Mouse (Mus musculus): ENCODE measurements around the gene Trp73.

Gene Trp73

GRCm38 (mm10) chr4:154140182-154140212 lies at the start of gene Trp73:
Trp73 (minus strand) TSS chr4:154140208.
- DNase-seq (ENCODE audit: low read depth in 1 of 2, low spot score in 2 of 2): no peak

- DNase-seq (ENCODE audit: low read depth in 1 of 2, low spot score in 2 of 2): no peak
These were observed 48.9 kb upstream of the Trp73 start for GRCm38 (mm10) chr4:154188948-154189347.

- DNase-seq (ENCODE audit: low read depth in 1 of 2, low spot score in 2 of 2): no peak
These were observed 46.1 kb upstream of the Trp73 start for GRCm38 (mm10) chr4:154186002-154186537.

- no peak for DNase-seq (ENCODE audit: low read depth in 1 of 2, low spot score in 2 of 2)
These were observed 45.0 kb upstream of the Trp73 start for GRCm38 (mm10) chr4:154185001-154185400.

GRCm38 (mm10) chr4:154183566-154183965 lies 43.6 kb upstream of the Trp73 start:
- DNase-seq (ENCODE audit: low read depth in 1 of 2, low spot score in 2 of 2): no peak

- DNase-seq (ENCODE audit: low read depth in 1 of 2, low spot score in 2 of 2): no peak
These were observed 41.0 kb upstream of the Trp73 start for GRCm38 (mm10) chr4:154181001-154181400.

GRCm38 (mm10) chr4:154177257-154177656 lies 37.2 kb upstream of the Trp73 start:
- DNase-seq (ENCODE audit: low read depth in 1 of 2, low spot score in 2 of 2): no peak

- DNase-seq (ENCODE audit: low read depth in 1 of 2, low spot score in 2 of 2): no peak
These were observed 32.1 kb upstream of the Trp73 start for GRCm38 (mm10) chr4:154171931-154172604.

GRCm38 (mm10) chr4:154171151-154171930 lies 31.3 kb upstream of the Trp73 start:
- DNase-seq (ENCODE audit: low read depth in 1 of 2, low spot score in 2 of 2): no peak

GRCm38 (mm10) chr4:154170506-154171150 lies 30.6 kb upstream of the Trp73 start, which contains the start of gene Megf6:
Megf6 (plus strand) TSS chr4:154170730.
- DNase-seq (ENCODE audit: low read depth in 1 of 2, low spot score in 2 of 2): no peak

GRCm38 (mm10) chr4:154170021-154170420 lies 30.0 kb upstream of the Trp73 start:
- DNase-seq (ENCODE audit: low read depth in 1 of 2, low spot score in 2 of 2): no peak

- DNase-seq (ENCODE audit: low read depth in 1 of 2, low spot score in 2 of 2): no peak
These were observed 27.0 kb upstream of the Trp73 start for GRCm38 (mm10) chr4:154167053-154167452.

GRCm38 (mm10) chr4:154163296-154163695 lies 23.3 kb upstream of the Trp73 start:
- DNase-seq (ENCODE audit: low read depth in 1 of 2, low spot score in 2 of 2): peak in 1 of 2 experiments; percentile 34

GRCm38 (mm10) chr4:154160538-154161390 lies 20.8 kb upstream of the Trp73 start, which contains the start of gene Tprgl:
Tprgl (minus strand) TSS chr4:154160666.
- DNase-seq (ENCODE audit: low read depth in 1 of 2, low spot score in 2 of 2): peak; percentile 87 to 94

GRCm38 (mm10) chr4:154159961-154160537 lies 20.0 kb upstream of the Trp73 start:
- DNase-seq (ENCODE audit: low read depth in 1 of 2, low spot score in 2 of 2): no peak

- peak; percentile 52 to 76 for DNase-seq (ENCODE audit: low read depth in 1 of 2, low spot score in 2 of 2)
These were observed 19.0 kb upstream of the Trp73 start for GRCm38 (mm10) chr4:154159002-154159401.

GRCm38 (mm10) chr4:154157970-154158662 lies 18.1 kb upstream of the Trp73 start:
- no peak for DNase-seq (ENCODE audit: low read depth in 1 of 2, low spot score in 2 of 2)

- DNase-seq (ENCODE audit: low read depth in 1 of 2, low spot score in 2 of 2): no peak
These were observed 16.0 kb upstream of the Trp73 start for GRCm38 (mm10) chr4:154156050-154156449.

GRCm38 (mm10) chr4:154154104-154154503 lies 14.1 kb upstream of the Trp73 start:
- DNase-seq (ENCODE audit: low read depth in 1 of 2, low spot score in 2 of 2): no peak

GRCm38 (mm10) chr4:154146342-154146741 lies 6.3 kb upstream of the Trp73 start:
- DNase-seq (ENCODE audit: low read depth in 1 of 2, low spot score in 2 of 2): no peak
